Mouse (Mus musculus) embryonic facial prominence, embryonic 14.5 days (tissue): Measurements from ENCODE around the gene Son. TPM values are rescaled to one million over a fixed set of nuclear protein-coding genes. Genes with fewer than 3 reads are reported as not detected.
"Not testable (repeated sequence)": the region's sequence is repeated elsewhere in the genome, so short reads cannot be mapped to it uniquely, and the experiment has no call there.

Experiments
- ATAC-seq: fragments of 200-750 bp; cut with Nextera tagmentation; 2 replicates; pipeline ENCODE4 v1.8.0; 2017; ENCODE audit warnings: low read depth, moderate number of reproducible peaks, moderate TSS enrichment
- DNase-seq: peaks from one replicate; pipeline ENCODE4 v3.0.0-alpha.2; 2015; ENCODE audit warnings: low spot score
- H3K27ac ChIP-seq: fragments of 300-500 bp; sonication (generic); replicated peaks from 2 replicates; pipeline ENCODE4 v1.5.1; 2014; ENCODE audit warnings: low read depth, mild to moderate bottlenecking, low read length, moderate library complexity
- H3K27me3 ChIP-seq: fragments of 300-500 bp; sonication (generic); replicated peaks from 2 replicates; pipeline ENCODE4 v1.6.1; 2014; ENCODE audit warnings: low read length; ENCODE audit not compliant: control insufficient read depth, insufficient read depth
- H3K36me3 ChIP-seq: fragments of 300-500 bp; sonication (generic); 2 replicates; pipeline ENCODE4 v1.6.1; 2014; ENCODE audit warnings: low read length, mixed read lengths; ENCODE audit not compliant: control insufficient read depth, insufficient read depth
- H3K4me1 ChIP-seq: fragments of 300-500 bp; sonication (generic); 2 replicates; pipeline ENCODE4 v1.6.1; 2014; ENCODE audit warnings: antibody characterized with exemption, low read length; ENCODE audit not compliant: control insufficient read depth, insufficient read depth
- H3K4me2 ChIP-seq: fragments of 300-500 bp; sonication (generic); 2 replicates; pipeline ENCODE4 v1.6.1; 2014; ENCODE audit warnings: low read depth, mild to moderate bottlenecking, low read length, moderate library complexity, mixed read lengths
- H3K4me3 ChIP-seq: fragments of 300-500 bp; sonication (generic); 2 replicates; pipeline ENCODE4 v1.5.1; 2014; ENCODE audit warnings: low read depth, mild to moderate bottlenecking, low read length
- H3K9ac ChIP-seq: fragments of 300-500 bp; sonication (generic); 2 replicates; pipeline ENCODE4 v1.6.1; 2014; ENCODE audit warnings: low read depth, mild to moderate bottlenecking, low read length, moderate library complexity, mixed read lengths
- H3K9me3 ChIP-seq: fragments of 300-500 bp; sonication (generic); 2 replicates; pipeline ENCODE4 v1.6.1; 2016; ENCODE audit warnings: low read length; ENCODE audit not compliant: control insufficient read depth
- WGBS: fragments of 180-500 bp; shearing (Covaris S2); extraction: QIAGEN DNeasy Blood & Tissue Kit; methylation state at CpG from one replicate; pipeline ENCODE4 v1.1.7; 2014; 5-methylcytosine and 5-hydroxymethylcytosine counted together
- polyA plus RNA-seq: library from polyadenylated mRNA; unstranded; fragments of >200 nt; fragmentation: Nextera tagmentation; extraction: Ambion mirVana; gene quantifications from 2 replicates; pipeline ENCODE4 v1.2.1, GENCODE M21; 2014

Gene Son
- polyA plus RNA-seq, 1 experiment from 2014 or later: 145 TPM

GRCm38 (mm10) chr16:91644901-91645300, 2.4 kb upstream of the Son start:
- no peak for ATAC-seq
- 83% methylated on average over 2 of the region's 2 CpGs for WGBS
- Histone ChIP-seq H3K27me3 (no peaks in the 10 kb centered on the region), H3K4me1 (peaks cover 4% of the 10 kb centered on the region), H3K4me3 (no peak overlapping the region), H3K4me2 (no peak overlapping the region), H3K9ac (no peak overlapping the region), H3K27ac (no peak overlapping the region), H3K36me3 (peaks cover 33% of the 10 kb centered on the region), H3K9me3 (no peaks in the 10 kb centered on the region)
- no peak for DNase-seq

GRCm38 (mm10) chr16:91645420-91645819, 1.9 kb upstream of the Son start:
- no CpG with 5 or more reads among the region's 2 CpGs for WGBS
- not testable (repeated sequence) for H3K4me3 ChIP-seq, H3K9ac ChIP-seq, ATAC-seq, H3K4me1 ChIP-seq, H3K27me3 ChIP-seq, H3K27ac ChIP-seq, DNase-seq, H3K9me3 ChIP-seq
- H3K36me3 ChIP-seq: peaks cover 28% of the 10 kb centered on the region
- H3K4me2 ChIP-seq: peak overlapping the region; percentile 76; the same call in 1 of the 2 replicates

- Histone ChIP-seq H3K4me2 (peak overlapping the region; percentile 76), H3K9ac (peak overlapping the region; percentile 89), H3K27ac (peak overlapping the region; percentile 97), H3K9me3 (no peaks in the 10 kb centered on the region), H3K4me1 (peaks cover 4% of the 10 kb centered on the region), H3K4me3 (peak overlapping the region; percentile 77), H3K27me3 (no peaks in the 10 kb centered on the region), H3K36me3 (peaks cover 26% of the 10 kb centered on the region)
- DNase-seq (peak; percentile 20), ATAC-seq (no peak)
- WGBS: under 1% methylated on average over 11 of the region's 11 CpGs
Observed at GRCm38 (mm10) chr16:91645995-91646602, 1.2 kb upstream of the Son start.

GRCm38 (mm10) chr16:91646681-91647419, 456 bp upstream of the Son start, which contains the start of gene Gart:
Gene Gart, minus strand, starts transcription at chr16:91646952.
- peak within 1 kb of the TSS; percentile 77 for H3K4me3 ChIP-seq
- peak within 1 kb of the TSS; percentile 76 for H3K4me2 ChIP-seq
- no peaks in the 10 kb centered on the region for H3K9me3 ChIP-seq
- H3K4me1 ChIP-seq: peaks cover 4% of the 10 kb centered on the region
- ATAC-seq: peak; percentile 91
- WGBS: under 1% methylated on average over 37 of the region's 59 CpGs
- peak within 1 kb of the TSS; percentile 89 for H3K9ac ChIP-seq
- H3K27ac ChIP-seq: peak within 1 kb of the TSS; percentile 97
- H3K27me3 ChIP-seq: no peaks in the 10 kb centered on the region
- H3K36me3 ChIP-seq: peaks cover 25% of the 10 kb centered on the region
- DNase-seq: peak; percentile 97

GRCm38 (mm10) chr16:91648220-91648550, 879 bp downstream of the Son start:
- no peaks in the 10 kb centered on the region for H3K27me3 ChIP-seq
- no peaks in the 10 kb centered on the region for H3K9me3 ChIP-seq
- ATAC-seq (peak; percentile 69), DNase-seq (peak; percentile 73)
- peaks cover 4% of the 10 kb centered on the region for H3K4me1 ChIP-seq
- H3K36me3 ChIP-seq: peaks cover 22% of the 10 kb centered on the region
- under 1% methylated on average over 25 of the region's 25 CpGs for WGBS
- H3K27ac ChIP-seq: peak overlapping the region; percentile 97
- H3K4me3 ChIP-seq: peak overlapping the region; percentile 77
- H3K9ac ChIP-seq: peak overlapping the region; percentile 89
- H3K4me2 ChIP-seq: peak overlapping the region; percentile 70

GRCm38 (mm10) chr16:91649246-91649645, 1.9 kb downstream of the Son start:
- H3K4me2 ChIP-seq: peak overlapping the region; percentile 70
- 60% methylated on average over 3 of the region's 3 CpGs for WGBS
- H3K4me1 ChIP-seq: peaks cover 4% of the 10 kb centered on the region
- peak overlapping the region; percentile 25; the same call in 1 of the 2 replicates for H3K9ac ChIP-seq
- H3K9me3 ChIP-seq: no peaks in the 10 kb centered on the region
- H3K4me3 ChIP-seq: peak overlapping the region; percentile 77
- DNase-seq (no peak), ATAC-seq (no peak)
- no peaks in the 10 kb centered on the region for H3K27me3 ChIP-seq
- H3K36me3 ChIP-seq: peaks cover 29% of the 10 kb centered on the region
- H3K27ac ChIP-seq: no peak overlapping the region

- H3K27me3 ChIP-seq: no peaks in the 10 kb centered on the region
- peaks cover 34% of the 10 kb centered on the region for H3K36me3 ChIP-seq
- no peak overlapping the region for H3K9ac ChIP-seq
- ATAC-seq (no peak), DNase-seq (no peak)
- peaks cover 4% of the 10 kb centered on the region for H3K4me1 ChIP-seq
- no peak overlapping the region for H3K27ac ChIP-seq
- no peaks in the 10 kb centered on the region for H3K9me3 ChIP-seq
- no peak overlapping the region for H3K4me3 ChIP-seq
- peak overlapping the region; percentile 23; the same call in 1 of the 2 replicates for H3K4me2 ChIP-seq
Observed at GRCm38 (mm10) chr16:91649781-91650180, 2.5 kb downstream of the Son start.

- peaks cover 4% of the 10 kb centered on the region for H3K4me1 ChIP-seq
- no peak overlapping the region for H3K4me3 ChIP-seq
- no peak overlapping the region for H3K9ac ChIP-seq
- WGBS: 95% methylated on average over 3 of the region's 3 CpGs
- no peak for DNase-seq
- no peak overlapping the region for H3K4me2 ChIP-seq
- peaks cover 58% of the 10 kb centered on the region for H3K36me3 ChIP-seq
- no peaks in the 10 kb centered on the region for H3K9me3 ChIP-seq
- H3K27ac ChIP-seq: no peak overlapping the region
- no peaks in the 10 kb centered on the region for H3K27me3 ChIP-seq
- ATAC-seq: no peak
Observed at GRCm38 (mm10) chr16:91652191-91652590, 4.9 kb downstream of the Son start.
